Mouse (Mus musculus) intestine, embryonic 16.5 days (tissue): Measurements from ENCODE around the gene Fam208b. TPM values are rescaled to one million over a fixed set of nuclear protein-coding genes. Genes with fewer than 3 reads are reported as not detected.
"Not testable (repeated sequence)": the region's sequence is repeated elsewhere in the genome, so short reads cannot be mapped to it uniquely, and the experiment has no call there.

Experiments used
- ATAC-seq: fragments of 200-750 bp; cut with Nextera tagmentation; 2 replicates; pipeline ENCODE4 v1.8.0; 2017; ENCODE audit warnings: moderate TSS enrichment, moderate library complexity
- H3K27ac ChIP-seq: fragments of 300-500 bp; sonication (generic); 2 replicates; pipeline ENCODE4 v1.5.1; 2014; ENCODE audit warnings: mild to moderate bottlenecking, low read length
- H3K27me3 ChIP-seq: fragments of 300-500 bp; sonication (generic); replicated peaks from 2 replicates; pipeline ENCODE4 v1.6.1; 2014; ENCODE audit warnings: low read length, control low read depth, mixed read lengths; ENCODE audit not compliant: control insufficient read depth, insufficient read depth
- H3K36me3 ChIP-seq: fragments of 300-500 bp; sonication (generic); 2 replicates; pipeline ENCODE4 v1.6.1; 2014; ENCODE audit warnings: low read length, control low read depth; ENCODE audit not compliant: control insufficient read depth, insufficient read depth
- H3K4me1 ChIP-seq: fragments of 300-500 bp; sonication (generic); 2 replicates; pipeline ENCODE4 v1.6.1; 2014; ENCODE audit warnings: low read length, control low read depth, mixed read lengths; ENCODE audit not compliant: control insufficient read depth, insufficient read depth
- H3K4me2 ChIP-seq: fragments of 300-500 bp; sonication (generic); 2 replicates; pipeline ENCODE4 v1.6.1; 2014; ENCODE audit warnings: low read depth, low read length, control low read depth
- H3K4me3 ChIP-seq: fragments of 300-500 bp; sonication (generic); 2 replicates; pipeline ENCODE4 v1.5.1; 2014; ENCODE audit warnings: mild to moderate bottlenecking, low read length
- H3K9ac ChIP-seq: fragments of 300-500 bp; sonication (generic); 2 replicates; pipeline ENCODE4 v1.6.1; 2014; ENCODE audit warnings: low read depth, low read length
- H3K9me3 ChIP-seq: fragments of 300-500 bp; sonication (generic); 2 replicates; pipeline ENCODE4 v1.6.1; 2016; ENCODE audit warnings: low read length, control low read depth; ENCODE audit not compliant: control insufficient read depth
- WGBS: fragments of 180-500 bp; shearing (Covaris S2); extraction: QIAGEN DNeasy Blood & Tissue Kit; methylation state at CpG from one replicate; pipeline ENCODE4 v1.1.7; 2014; 5-methylcytosine and 5-hydroxymethylcytosine counted together
- polyA plus RNA-seq: library from polyadenylated mRNA; unstranded; fragments of >200 nt; fragmentation: Nextera tagmentation; extraction: Ambion mirVana; gene quantifications from 2 replicates; pipeline ENCODE4 v1.2.1, GENCODE M21; 2015

Gene Fam208b
- polyA plus RNA-seq, 1 experiment from 2014 or later: 7.3 TPM

DNA sequence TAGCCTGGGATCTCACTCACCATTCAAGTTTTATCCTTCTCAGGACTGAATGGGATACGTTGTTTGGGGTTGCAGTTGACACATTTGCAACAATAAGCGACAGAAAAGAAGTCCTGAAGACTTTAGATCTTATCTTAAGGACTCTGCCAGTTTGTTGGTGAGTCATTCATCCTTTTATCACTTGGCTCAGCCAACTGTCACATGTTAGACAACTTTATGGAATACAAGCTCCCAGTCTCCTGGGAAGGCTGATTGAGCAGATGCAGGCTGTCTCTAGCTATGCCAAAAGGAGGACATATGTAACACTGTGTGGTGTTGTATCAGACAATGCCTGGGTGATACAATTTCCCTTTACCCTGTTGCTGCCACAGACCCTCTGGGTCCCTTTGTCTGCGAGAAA lies 80.5 kb downstream of the Fam208b start:
- H3K4me1 ChIP-seq: no peaks in the 10 kb centered on the region
- peak; percentile 57 for ATAC-seq
- H3K4me3 ChIP-seq: no peak overlapping the region
- H3K36me3 ChIP-seq: no peaks in the 10 kb centered on the region
- no peak overlapping the region for H3K9ac ChIP-seq
- no peaks in the 10 kb centered on the region for H3K27me3 ChIP-seq
- WGBS: 51% methylated on average over 3 of the region's 3 CpGs
- H3K4me2 ChIP-seq: no peak overlapping the region
- no peaks in the 10 kb centered on the region for H3K9me3 ChIP-seq
- no peak overlapping the region for H3K27ac ChIP-seq

DNA sequence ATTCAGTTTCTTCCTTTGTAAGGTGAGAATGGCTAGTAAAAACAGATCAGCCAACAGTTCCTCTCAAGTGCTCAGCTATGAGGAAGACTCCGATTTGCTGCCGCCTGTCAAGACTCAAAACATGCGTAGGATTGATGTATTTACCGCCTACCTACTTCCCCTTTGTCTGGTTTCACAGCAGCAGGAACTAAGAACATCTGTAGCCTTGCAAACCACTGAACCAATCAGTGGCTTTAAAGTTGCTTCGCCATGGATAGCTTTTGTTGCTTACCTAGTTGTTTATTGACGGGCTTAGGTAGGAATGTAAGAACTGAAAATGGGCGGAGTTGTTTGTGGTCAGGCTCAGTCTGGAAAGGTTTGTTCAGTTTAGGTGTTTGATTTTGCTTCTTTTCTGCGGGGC lies 84.6 kb downstream of the Fam208b start:
- no peaks in the 10 kb centered on the region for H3K36me3 ChIP-seq
- no peaks in the 10 kb centered on the region for H3K4me1 ChIP-seq
- 81% methylated on average over 8 of the region's 8 CpGs for WGBS

DNA sequence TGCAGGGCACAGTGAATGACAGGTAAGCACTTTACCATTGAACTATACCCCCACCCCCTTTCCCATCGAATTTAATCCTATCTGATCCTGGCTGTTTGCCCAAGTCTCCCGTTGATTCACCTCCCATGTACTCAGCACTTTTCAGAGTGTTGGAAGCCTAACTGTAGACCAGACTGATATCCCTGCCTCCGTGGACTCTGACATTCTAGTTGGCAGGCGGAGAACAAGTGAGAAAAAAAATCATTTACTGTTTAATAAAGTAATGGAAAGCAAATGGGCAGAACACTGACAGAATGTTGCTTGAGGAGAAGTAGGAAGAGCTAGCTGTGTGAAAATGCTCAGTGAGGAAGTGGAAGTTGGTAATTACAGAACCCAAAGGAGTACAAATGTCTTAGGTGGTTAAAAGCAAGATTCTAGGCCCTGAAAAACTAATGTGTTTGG lies 85.3 kb downstream of the Fam208b start:
- Histone ChIP-seq H3K9me3 (no peaks in the 10 kb centered on the region), H3K27ac (no peak overlapping the region), H3K9ac (no peak overlapping the region), H3K4me3 (no peak overlapping the region), H3K4me2 (no peak overlapping the region), H3K36me3 (no peaks in the 10 kb centered on the region), H3K27me3 (no peaks in the 10 kb centered on the region), H3K4me1 (no peaks in the 10 kb centered on the region)
- ATAC-seq: peak; percentile 77
- WGBS: 49% methylated on average over 4 of the region's 4 CpGs

More for the DNA sequence above, 84.6 kb downstream of the Fam208b start:
- Histone ChIP-seq H3K9ac (no peak overlapping the region), H3K9me3 (no peaks in the 10 kb centered on the region), H3K27me3 (no peaks in the 10 kb centered on the region), H3K4me3 (no peak overlapping the region), H3K4me2 (no peak overlapping the region), H3K27ac (no peak overlapping the region)
- ATAC-seq: no peak

DNA sequence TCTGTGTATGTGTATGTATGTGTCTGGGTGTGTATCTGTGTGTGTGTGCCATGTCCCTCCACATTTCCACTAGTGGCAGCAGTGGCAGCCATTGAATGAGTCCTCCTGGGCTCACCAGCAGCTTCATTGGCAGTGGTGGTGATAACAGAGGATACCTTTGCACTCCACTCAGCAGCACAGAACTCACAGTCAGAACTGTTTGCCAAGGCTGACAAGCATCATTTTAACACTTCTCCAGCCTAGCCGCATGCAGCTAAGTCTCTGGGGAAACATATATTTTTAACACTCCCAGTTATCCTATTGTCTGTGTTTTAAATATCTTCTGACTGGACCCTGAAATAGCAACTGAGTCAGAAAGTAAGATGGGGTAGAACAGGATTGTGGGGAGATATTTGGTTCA lies 87.0 kb downstream of the Fam208b start:
- WGBS: 75% methylated on average over 1 of the region's 1 CpGs
- no peaks in the 10 kb centered on the region for H3K4me1 ChIP-seq
- no peak overlapping the region for H3K9ac ChIP-seq
- no peaks in the 10 kb centered on the region for H3K36me3 ChIP-seq
- no peaks in the 10 kb centered on the region for H3K27me3 ChIP-seq
- H3K9me3 ChIP-seq: no peaks in the 10 kb centered on the region
- ATAC-seq: no peak
- H3K4me2 ChIP-seq: no peak overlapping the region
- no peak overlapping the region for H3K27ac ChIP-seq
- no peak overlapping the region for H3K4me3 ChIP-seq

DNA sequence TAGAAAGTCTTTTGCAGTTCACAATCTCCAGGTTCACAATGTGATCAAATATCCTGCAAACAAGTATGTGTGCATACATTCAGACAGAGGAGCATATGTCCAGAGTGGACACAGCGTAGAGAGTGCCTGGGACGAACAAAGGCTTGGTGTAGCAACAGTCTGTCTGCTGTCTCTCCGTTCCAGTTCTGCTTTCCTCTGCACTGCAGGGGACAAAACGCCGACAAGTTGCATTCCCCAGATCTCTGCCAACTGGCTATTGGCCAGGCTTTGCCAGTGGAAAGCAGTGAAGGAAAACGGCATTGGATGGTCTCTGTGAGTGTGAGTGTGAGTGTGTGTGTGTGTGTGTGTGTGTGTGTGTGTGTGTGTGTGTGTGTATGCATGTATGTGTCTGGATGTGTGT lies 87.4 kb downstream of the Fam208b start:
- no peak overlapping the region for H3K4me3 ChIP-seq
- H3K27ac ChIP-seq: no peak overlapping the region
- no peaks in the 10 kb centered on the region for H3K9me3 ChIP-seq
- no peaks in the 10 kb centered on the region for H3K27me3 ChIP-seq
- WGBS: 48% methylated on average over 6 of the region's 6 CpGs
- no peak overlapping the region for H3K9ac ChIP-seq
- H3K4me1 ChIP-seq: no peaks in the 10 kb centered on the region
- no peaks in the 10 kb centered on the region for H3K36me3 ChIP-seq
- ATAC-seq: no peak
- H3K4me2 ChIP-seq: no peak overlapping the region

DNA sequence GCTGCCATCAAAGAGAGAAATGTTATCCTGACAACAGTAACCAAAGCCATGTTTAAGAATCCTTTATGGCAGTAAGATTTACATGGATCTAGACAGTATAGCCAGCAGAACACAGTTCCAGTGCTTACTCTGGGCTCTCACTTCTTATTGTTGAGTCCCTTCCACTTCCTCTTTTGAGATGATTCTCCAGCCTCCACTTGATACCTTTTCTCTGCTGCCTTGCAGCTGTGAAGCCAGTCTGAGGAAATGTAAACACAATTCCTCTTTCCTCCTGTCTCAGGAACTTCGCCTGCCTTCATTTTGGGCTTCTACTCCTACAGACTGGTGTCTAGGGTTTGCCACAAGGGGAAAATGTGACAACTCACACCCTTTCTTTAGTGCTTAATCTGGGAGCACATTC lies 90.9 kb downstream of the Fam208b start:
- not testable (repeated sequence) for H3K9ac ChIP-seq, H3K27me3 ChIP-seq, H3K9me3 ChIP-seq, H3K4me2 ChIP-seq, H3K4me1 ChIP-seq, ATAC-seq, H3K36me3 ChIP-seq, H3K27ac ChIP-seq, H3K4me3 ChIP-seq
- 6% methylated on average over 1 of the region's 1 CpGs for WGBS

DNA sequence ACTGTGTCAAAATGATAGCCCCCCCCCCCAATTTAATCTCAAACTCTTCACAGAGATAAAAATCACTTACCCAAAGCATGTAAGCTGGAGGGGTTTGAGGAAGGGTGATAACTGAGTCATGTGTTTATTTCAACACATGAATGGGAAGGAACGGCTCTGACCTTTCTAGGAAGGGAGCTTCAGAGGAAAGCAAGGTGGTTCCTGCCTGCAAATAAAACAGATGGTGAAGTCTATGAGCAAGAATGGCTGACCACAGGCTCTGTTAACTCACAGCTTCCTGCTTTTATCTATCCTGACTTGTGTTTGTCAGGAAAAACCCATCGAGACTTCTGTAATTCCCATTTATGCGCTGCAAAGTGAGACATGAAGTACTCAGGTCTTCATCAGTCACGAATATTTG lies 91.6 kb downstream of the Fam208b start:
- H3K4me1 ChIP-seq, H3K27me3 ChIP-seq, H3K9me3 ChIP-seq, H3K27ac ChIP-seq, ATAC-seq, H3K36me3 ChIP-seq, H3K4me3 ChIP-seq, H3K9ac ChIP-seq, H3K4me2 ChIP-seq: not testable (repeated sequence)
- WGBS: 60% methylated on average over 3 of the region's 4 CpGs

Other genes starting within 250 kb of the Fam208b start
- gene Gdi2, start 73.0 kb downstream of the Fam208b start, polyA plus RNA-seq: 446 and 447 TPM in 2 replicates
- 6.8 and 6.9 TPM in 2 replicates for gene Asb13, start 22.9 kb upstream of the Fam208b start, polyA plus RNA-seq
- gene Calml3, start 193.2 kb upstream of the Fam208b start, polyA plus RNA-seq: not detected in 2 replicates
- 0.39 TPM in 1 of 2 replicates, not detected in the other for gene Calm4, start 226.6 kb upstream of the Fam208b start, polyA plus RNA-seq
- not detected in 2 replicates for gene Calm5, start 243.1 kb upstream of the Fam208b start, polyA plus RNA-seq